Mouse (Mus musculus) bone marrow, adult 2 months (tissue): ENCODE results near the gene Tsc22d2.

Experiments used
- CTCF ChIP-seq: fragments of 200-500 bp; IDR thresholded peaks from 2 replicates; pipeline ENCODE4 v1.5.1; 2011; ENCODE audit warnings: low read length, control low read depth; ENCODE audit not compliant: control insufficient read depth, insufficient read depth
- POLR2A ChIP-seq: fragments of 200-500 bp; IDR thresholded peaks from 2 replicates; pipeline ENCODE4 v1.6.1; 2011; ENCODE audit warnings: low read depth, mild to moderate bottlenecking, control low read depth, low read length, borderline replicate concordance; ENCODE audit not compliant: control insufficient read depth

- no peak for TF ChIP-seq POLR2A
- no peak for TF ChIP-seq CTCF
Measured at GRCm38 (mm10) chr3:58501961-58502360, 87.4 kb downstream of the Tsc22d2 start.
